Mouse (Mus musculus) frontal cortex, postnatal 14 days (tissue): ENCODE measurements around the gene Abl2.

Experiments used
- DNase-seq, 2 experiments: peaks; one replicate each; pipeline ENCODE4 v3.0.0; 2022; ENCODE audit warnings: low spot score in 2 of 2

The Abl2 gene

DNA sequence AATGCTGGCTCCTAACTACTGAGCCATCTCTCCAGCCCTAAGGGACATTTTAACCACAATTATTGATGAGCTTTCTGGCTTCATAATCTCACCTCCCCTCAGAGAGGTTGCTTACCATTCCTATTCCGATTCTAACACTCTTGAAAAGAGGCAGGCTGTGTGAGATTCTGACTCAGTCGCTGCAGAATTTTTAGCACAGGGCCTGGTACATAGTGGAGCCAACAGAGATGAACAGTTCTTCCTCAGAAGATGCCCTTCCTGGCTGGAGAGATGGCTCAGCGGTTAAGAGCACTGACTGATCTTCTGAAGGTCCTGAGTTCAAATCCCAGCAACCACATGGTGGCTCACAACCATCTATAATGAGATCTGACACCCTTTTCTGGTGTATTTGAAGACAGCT, 113.3 kb downstream of the Abl2 start:
- no peak for DNase-seq

DNA sequence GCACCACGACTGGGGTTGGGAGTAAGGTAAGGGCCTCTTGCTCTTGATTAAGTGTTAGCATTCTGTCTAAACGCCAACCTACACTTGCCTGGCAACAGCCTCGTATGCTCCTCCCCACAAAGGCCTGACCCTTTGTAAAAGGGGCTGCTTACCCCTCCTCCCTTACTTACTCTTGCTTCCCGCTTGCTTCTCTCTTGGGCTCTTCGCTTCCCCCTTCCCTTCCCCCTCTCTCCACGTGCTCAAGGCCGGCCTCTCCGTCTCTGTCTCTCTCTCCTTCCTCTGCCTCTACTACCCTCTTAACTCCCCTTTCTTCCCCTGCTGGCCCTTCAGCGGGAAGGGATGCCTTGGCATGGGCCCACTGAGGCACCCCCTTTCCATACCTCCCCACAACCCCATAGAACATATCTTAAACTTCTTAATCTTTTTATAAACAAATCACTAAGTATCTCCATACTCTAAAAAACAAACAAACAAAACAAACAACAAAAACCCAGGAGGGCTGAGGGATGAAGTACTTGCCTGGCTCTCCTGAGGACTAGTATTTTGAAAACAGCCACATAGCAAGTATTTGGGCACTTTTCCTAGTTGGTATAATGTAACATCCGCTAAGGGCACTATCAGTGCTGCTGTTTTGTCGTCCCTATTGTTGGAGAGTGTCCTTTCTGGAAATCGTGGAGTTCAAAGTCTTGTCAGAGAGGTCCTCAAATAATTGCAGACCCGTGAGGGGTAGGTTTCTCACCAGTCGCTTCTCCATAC, 114.3 kb downstream of the Abl2 start:
- DNase-seq, result no peak

DNA sequence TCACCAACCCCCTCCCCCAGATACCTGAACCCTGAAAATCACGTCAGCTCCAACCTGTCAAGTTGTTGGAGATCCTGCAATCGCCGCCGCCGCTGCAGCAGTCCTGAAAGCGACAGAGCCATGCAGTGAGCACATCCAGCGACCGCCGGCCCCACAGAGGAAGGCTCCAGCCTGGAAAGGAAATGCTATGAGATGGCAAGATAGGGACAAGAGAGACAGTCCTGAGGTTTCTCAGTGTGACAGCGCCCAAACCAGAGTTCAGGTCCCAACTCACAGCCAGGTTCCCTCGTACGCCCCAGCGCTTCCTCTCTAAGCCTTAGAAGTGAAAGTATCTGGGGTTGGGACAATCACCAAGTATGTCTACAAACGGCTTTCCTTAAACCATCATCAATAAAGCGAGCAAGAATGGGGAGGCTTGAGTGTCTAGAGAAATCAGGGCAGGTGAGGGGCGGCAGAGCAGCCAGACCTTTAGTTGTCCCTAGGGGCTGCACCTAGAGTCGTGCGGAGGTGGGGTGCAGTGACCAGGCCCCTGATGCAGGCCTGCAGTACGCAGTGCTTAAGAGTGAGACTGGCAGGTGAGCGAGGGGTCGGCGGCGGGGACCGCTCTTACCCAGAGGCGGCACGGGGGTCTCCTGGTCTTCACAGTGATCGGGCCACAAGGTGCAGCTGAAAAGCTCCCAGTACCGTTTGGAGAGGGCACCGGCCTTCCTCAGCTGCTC, 115.0 kb downstream of the Abl2 start:
- no peak for DNase-seq

DNA sequence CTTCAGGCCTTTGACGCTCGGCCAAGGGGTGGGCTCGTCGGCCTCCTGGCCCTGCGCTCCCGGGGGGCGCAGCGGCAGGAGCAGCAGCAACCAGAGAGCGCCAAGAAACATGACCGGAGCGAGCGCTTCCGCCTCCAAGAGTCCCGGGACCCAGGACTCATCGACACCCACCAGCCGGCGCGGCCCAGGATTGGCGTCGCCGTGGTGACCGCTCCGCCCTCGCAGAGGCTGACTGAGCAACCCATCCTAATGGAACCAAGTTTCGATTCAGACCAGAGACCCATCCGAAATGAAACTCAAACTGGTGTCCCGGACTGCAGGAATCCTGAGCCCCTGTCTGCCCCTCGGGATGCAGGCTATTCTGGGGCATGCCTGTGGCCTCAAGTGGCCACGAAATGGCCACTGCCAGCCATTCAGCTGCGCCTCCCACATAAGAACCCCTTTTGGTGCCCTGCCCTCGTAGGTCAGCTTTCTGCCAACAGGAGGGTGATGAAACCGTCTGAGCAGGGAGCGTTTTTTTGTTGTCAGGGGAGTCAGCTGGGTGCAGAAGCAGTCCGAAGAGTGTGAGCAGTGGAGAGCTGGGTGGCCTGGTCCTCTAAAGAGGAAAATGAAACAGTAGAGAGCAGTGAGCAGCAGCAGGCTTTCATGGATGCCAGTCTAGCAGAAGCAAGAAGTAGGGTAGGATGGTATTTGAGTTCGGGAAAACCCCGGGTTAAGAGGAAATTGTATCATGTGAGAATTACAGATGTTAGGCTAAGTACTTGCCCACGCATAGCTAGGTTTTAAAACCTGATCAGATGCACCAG, 115.8 kb downstream of the Abl2 start, which contains the start of gene Tor3a:
TSS of gene Tor3a (minus strand) at position 162 of the 806 bp plus-strand sequence.
- peak in 1 of 2 experiments; percentile 45 for DNase-seq

DNA sequence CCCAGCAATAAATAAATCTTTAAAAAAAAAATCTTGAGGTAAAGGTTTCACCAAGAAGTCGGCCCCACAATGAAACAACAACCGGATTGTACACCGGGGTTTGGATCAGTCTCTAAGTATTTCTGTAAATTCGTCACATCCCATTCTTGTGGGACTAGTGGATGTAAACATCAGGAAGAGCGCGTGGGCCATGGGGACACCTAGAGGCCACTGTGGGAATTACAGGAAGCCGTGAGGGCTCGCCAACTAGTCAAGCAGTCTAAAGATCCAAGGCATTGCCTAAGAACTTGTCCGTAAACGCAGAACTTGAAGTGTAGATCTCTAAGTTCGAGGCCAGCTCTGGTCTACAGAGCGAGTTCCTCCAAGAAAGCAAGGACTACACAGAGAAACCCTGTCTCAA, 117.6 kb downstream of the Abl2 start:
- peak in 1 of 2 experiments; percentile 42 for DNase-seq

DNA sequence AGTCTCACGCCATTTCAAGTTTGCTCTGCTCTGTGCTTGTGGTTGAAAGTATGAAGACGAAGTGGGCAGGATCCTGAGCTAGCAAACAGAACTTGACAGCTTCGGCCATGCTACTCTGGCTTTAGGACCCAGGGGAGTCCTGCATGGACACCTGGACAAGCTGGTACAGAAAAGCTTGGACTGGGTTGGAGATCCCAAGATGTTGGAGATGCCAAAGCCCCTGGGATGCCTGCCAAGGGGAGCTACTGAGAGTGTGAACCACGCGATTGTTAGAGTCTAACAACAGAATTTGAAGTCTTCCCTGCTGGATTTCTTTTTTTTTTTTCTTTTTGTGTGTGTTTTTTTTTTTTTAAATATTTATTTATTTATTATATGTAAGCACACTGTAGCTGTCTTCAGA, 118.0 kb downstream of the Abl2 start:
- DNase-seq, result no peak

DNA sequence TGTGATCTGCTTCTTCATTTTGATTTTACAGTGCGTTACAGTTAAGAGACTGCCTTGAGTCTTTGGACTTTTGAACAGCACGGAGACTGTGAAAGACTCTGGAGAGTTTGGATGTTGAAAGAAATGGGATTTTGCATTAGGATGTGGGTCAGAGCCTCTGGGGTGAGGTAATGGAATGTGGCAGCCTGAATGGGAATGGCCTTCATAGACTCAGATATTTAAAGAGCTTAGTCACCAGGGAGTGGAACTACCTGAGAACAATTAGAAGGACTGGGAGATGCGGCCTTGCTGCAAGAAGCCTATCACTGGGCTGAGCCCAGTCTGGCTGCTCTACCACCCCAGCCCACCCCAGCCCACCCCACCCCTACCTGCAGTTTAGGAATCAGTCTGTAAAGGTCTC, 118.6 kb downstream of the Abl2 start:
- DNase-seq, result no peak

DNA sequence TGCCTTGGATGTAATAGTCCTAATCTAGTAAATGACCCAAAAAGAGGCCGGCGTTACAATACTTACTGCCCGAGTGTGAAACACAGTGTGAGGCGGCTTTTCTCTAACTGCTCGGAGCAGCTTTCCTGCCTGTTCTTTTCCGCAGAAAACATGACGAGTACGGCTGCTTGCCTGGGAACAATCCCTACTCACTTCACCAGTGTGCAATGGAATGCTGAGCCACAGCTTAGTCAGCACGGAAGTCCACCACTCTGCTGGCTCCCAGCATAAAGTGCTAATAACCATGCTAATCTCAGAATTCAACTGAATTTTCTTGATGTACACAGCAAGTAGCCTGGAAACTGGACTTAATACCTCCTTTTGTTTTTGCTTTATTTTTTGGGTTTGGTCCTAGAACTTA, 121.0 kb downstream of the Abl2 start:
- DNase-seq, result no peak

DNA sequence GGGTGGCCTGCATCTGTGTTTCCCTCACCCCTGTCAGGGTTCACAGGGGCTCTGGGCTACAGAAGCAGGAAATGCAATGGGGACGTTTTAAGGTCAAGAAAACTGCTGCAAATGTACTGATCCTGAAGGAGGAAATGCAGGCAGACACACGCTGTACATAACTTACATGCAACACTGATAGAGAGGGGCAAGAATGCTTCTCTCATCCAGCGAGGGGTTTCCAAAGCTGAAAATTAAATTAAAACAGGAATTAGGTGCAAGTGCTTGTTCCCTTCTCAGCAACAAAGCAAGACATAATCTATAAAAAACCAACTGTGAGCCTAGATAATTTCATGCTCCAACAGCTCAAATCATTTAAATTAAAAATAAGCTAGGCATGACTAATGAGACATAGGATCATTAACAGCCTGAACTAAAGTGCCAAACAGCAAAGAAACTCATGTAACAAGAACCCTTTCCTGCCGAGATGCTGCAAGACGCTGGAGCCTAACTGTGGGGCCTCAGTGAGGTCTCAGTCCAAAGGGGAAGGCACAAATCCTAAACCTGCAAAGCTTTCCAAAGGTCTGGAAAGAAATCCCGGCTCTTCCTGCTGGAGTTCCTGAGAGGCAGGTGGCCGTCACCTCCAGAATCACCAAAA, 127.6 kb downstream of the Abl2 start:
- no peak for DNase-seq
